23 mouse cellular contexts compared by ENCODE assay signal in genomic region chr8:87609110-87609509, GRCm38 (mm10). TPM values are rescaled to one million over a fixed set of nuclear protein-coding genes. Genes with fewer than 3 reads are reported as not detected.
"Had no signal": no experiment of that assay in that cellular context is flagged by ENCODE, and none has a peak within 500 bp of the region (broad histone marks: within the 10 kb centered on the region; RNA-seq: fewer than 3 reads in every experiment).

No protein-coding gene starts in this region.

- H3K4me3 ChIP-seq: lung, embryonic 15.5 days; megakaryocyte, embryonic 14.5 days; midbrain, embryonic 13.5 days; midbrain, embryonic 15.5 days; neural tube, embryonic 12.5 days; stomach, embryonic 15.5 days had no signal

- H3K9ac ChIP-seq: liver, postnatal 0 days; lung, embryonic 15.5 days; midbrain, embryonic 13.5 days; midbrain, embryonic 15.5 days; neural tube, embryonic 12.5 days; stomach, embryonic 15.5 days had no signal

- H3K9me3 ChIP-seq: lung, embryonic 15.5 days; megakaryocyte, embryonic 14.5 days; midbrain, embryonic 13.5 days; midbrain, embryonic 15.5 days; neural tube, embryonic 12.5 days; stomach, embryonic 15.5 days had no signal

- H3K27me3 ChIP-seq: lung, embryonic 15.5 days; midbrain, embryonic 13.5 days; midbrain, embryonic 15.5 days; neural tube, embryonic 12.5 days; stomach, embryonic 15.5 days had no signal

- H3K36me3 ChIP-seq: lung, embryonic 15.5 days; midbrain, embryonic 13.5 days; midbrain, embryonic 15.5 days; neural tube, embryonic 12.5 days; stomach, embryonic 15.5 days had no signal

- ATAC-seq: liver, postnatal 0 days; lung, postnatal 0 days; midbrain, embryonic 13.5 days; midbrain, embryonic 15.5 days had no signal

- DNase-seq: liver, postnatal 0 days; lung, adult 2 months; lung, postnatal 14 days; lung, postnatal 36 days; right cerebral cortex, adult 18-20 months; right cerebral cortex, postnatal 25 days; thymus, adult 2 months; thymus, postnatal 25 days; thymus, postnatal 4 days had no signal

- H3K27ac ChIP-seq: lung, embryonic 15.5 days; macrophage; midbrain, embryonic 13.5 days; midbrain, embryonic 15.5 days; neural tube, embryonic 12.5 days; stomach, embryonic 15.5 days; stomach, postnatal 0 days had no signal

- H3K4me1 ChIP-seq: megakaryocyte, embryonic 14.5 days; neural tube, embryonic 12.5 days; stomach, embryonic 15.5 days had no signal

- H3K4me2 ChIP-seq: lung, embryonic 15.5 days; midbrain, embryonic 11.5 days; midbrain, embryonic 13.5 days; midbrain, embryonic 15.5 days; neural tube, embryonic 12.5 days; stomach, embryonic 15.5 days had no signal

RNA-seq across cellular contexts. Expression of gene 4933402J07Rik, which starts 45.5 kb away (rescaled TPM):
- polyA plus RNA-seq: liver, postnatal 0 days; lung, adult 2 months; lung, embryonic 15.5 days; lung, postnatal 0 days; macrophage; midbrain, embryonic 11.5 days; midbrain, embryonic 13.5 days; midbrain, embryonic 15.5 days; midbrain, postnatal 0 days; neural tube, embryonic 12.5 days; neural tube, embryonic 14.5 days; spleen, adult 2 months; stomach, embryonic 15.5 days; stomach, postnatal 0 days; thymus, adult 2 months; urinary bladder, adult 2 months had no signal
